21 mouse cellular contexts compared by ENCODE assay signal in genomic region chr10:13443647-13444046, GRCm38 (mm10). TPM values are rescaled to one million over a fixed set of nuclear protein-coding genes. Genes with fewer than 3 reads are reported as not detected.
"Had no signal": no experiment of that assay in that cellular context is flagged by ENCODE, and none has a peak within 500 bp of the region (broad histone marks: within the 10 kb centered on the region; RNA-seq: fewer than 3 reads in every experiment).

No protein-coding gene starts in this region.

- H3K4me2 ChIP-seq: intestine, embryonic 15.5 days; kidney, embryonic 15.5 days; limb, embryonic 12.5 days; limb, embryonic 15.5 days; lung, embryonic 15.5 days; midbrain, embryonic 12.5 days; neural tube, embryonic 13.5 days had no signal

- H3K27me3 ChIP-seq: intestine, embryonic 15.5 days; kidney, embryonic 15.5 days; limb, embryonic 12.5 days; limb, embryonic 15.5 days; lung, embryonic 15.5 days; midbrain, embryonic 12.5 days; neural tube, embryonic 13.5 days had no signal

- H3K9me3 ChIP-seq: intestine, embryonic 15.5 days; kidney, embryonic 15.5 days; limb, embryonic 12.5 days; limb, embryonic 15.5 days; lung, embryonic 15.5 days; midbrain, embryonic 12.5 days; neural tube, embryonic 13.5 days had no signal

- DNase-seq: kidney, postnatal 10 days; layer of hippocampus, postnatal 36 days; lung, adult 18-20 months; lung, postnatal 10 days; lung, postnatal 4 days; retina, postnatal 1 day; right cerebral cortex, postnatal 25 days; spleen, adult 18-20 months; thymus, adult 18-20 months; thymus, postnatal 4 days had no signal

- H3K4me1 ChIP-seq: limb, embryonic 12.5 days; midbrain, embryonic 12.5 days had no signal

- ATAC-seq: intestine, embryonic 15.5 days; midbrain, embryonic 16.5 days had no signal

- H3K9ac ChIP-seq: intestine, embryonic 15.5 days; kidney, embryonic 15.5 days; limb, embryonic 12.5 days; limb, embryonic 15.5 days; liver, embryonic 14.5 days; lung, embryonic 15.5 days; midbrain, embryonic 12.5 days; neural tube, embryonic 13.5 days had no signal

- H3K36me3 ChIP-seq: intestine, embryonic 15.5 days; kidney, embryonic 15.5 days; limb, embryonic 12.5 days; limb, embryonic 15.5 days; lung, embryonic 15.5 days; midbrain, embryonic 12.5 days; neural tube, embryonic 13.5 days had no signal

- H3K4me3 ChIP-seq: intestine, embryonic 15.5 days; kidney, embryonic 15.5 days; left cerebral cortex, adult 2 months; limb, embryonic 12.5 days; limb, embryonic 15.5 days; lung, embryonic 15.5 days; midbrain, embryonic 12.5 days; myocyte; neural tube, embryonic 13.5 days had no signal

- H3K27ac ChIP-seq: intestine, embryonic 15.5 days; kidney, embryonic 15.5 days; left cerebral cortex, adult 2 months; limb, embryonic 12.5 days; limb, embryonic 15.5 days; liver, embryonic 14.5 days; lung, embryonic 15.5 days; midbrain, embryonic 12.5 days; neural tube, embryonic 13.5 days had no signal

RNA-seq across cellular contexts. Expression of gene Phactr2, which starts 30.6 kb away (rescaled TPM):
- polyA plus RNA-seq: myocyte had no signal
